Mouse (Mus musculus) liver, embryonic 16.5 days (tissue): ENCODE measurements around the gene Tspan2. TPM values are rescaled to one million over a fixed set of nuclear protein-coding genes. Genes with fewer than 3 reads are reported as not detected.
A peak's percentile ranks its signal among the peaks of the same experiment; 100 is the strongest.

Source experiments
- ATAC-seq: fragments of 200-750 bp; cut with Nextera tagmentation; 2 replicates; pipeline ENCODE4 v1.8.0; 2017; ENCODE audit warnings: low read depth, mild to moderate bottlenecking, moderate number of reproducible peaks, moderate library complexity
- H3K27ac ChIP-seq: fragments of 300-500 bp; sonication (generic); 2 replicates; pipeline ENCODE4 v1.5.1; 2014; ENCODE audit warnings: mild to moderate bottlenecking, low read length
- H3K27me3 ChIP-seq: fragments of 300-500 bp; sonication (generic); 2 replicates; pipeline ENCODE4 v1.6.1; 2014; ENCODE audit warnings: low read depth, low read length, mixed read lengths; ENCODE audit not compliant: control insufficient read depth, insufficient read depth
- H3K36me3 ChIP-seq: fragments of 300-500 bp; sonication (generic); 2 replicates; pipeline ENCODE4 v1.6.1; 2014; ENCODE audit warnings: mild to moderate bottlenecking; ENCODE audit not compliant: control insufficient read depth, insufficient read depth
- H3K4me1 ChIP-seq: fragments of 300-500 bp; sonication (generic); 2 replicates; pipeline ENCODE4 v1.6.1; 2014; ENCODE audit warnings: low read depth, low read length, mixed read lengths; ENCODE audit not compliant: control insufficient read depth
- H3K4me2 ChIP-seq: fragments of 300-500 bp; sonication (generic); 2 replicates; pipeline ENCODE4 v1.6.1; 2014; ENCODE audit warnings: low read depth, low read length, mixed read lengths
- H3K4me3 ChIP-seq: fragments of 300-500 bp; sonication (generic); 2 replicates; pipeline ENCODE4 v1.5.1; 2014; ENCODE audit warnings: low read depth, mild to moderate bottlenecking, low read length
- H3K9ac ChIP-seq: fragments of 300-500 bp; sonication (generic); 2 replicates; pipeline ENCODE4 v1.6.1; 2014; ENCODE audit warnings: low read depth, low read length
- H3K9me3 ChIP-seq: fragments of 300-500 bp; sonication (generic); replicated peaks from 2 replicates; pipeline ENCODE4 v1.6.1; 2016; ENCODE audit warnings: low read length; ENCODE audit not compliant: control insufficient read depth
- WGBS: fragments of 180-500 bp; shearing (Covaris S2); extraction: QIAGEN DNeasy Blood & Tissue Kit; methylation state at CpG from one replicate; pipeline ENCODE4 v1.1.7; 2014; ENCODE audit not compliant: insufficient replicate concordance; 5-methylcytosine and 5-hydroxymethylcytosine counted together
- polyA plus RNA-seq: library from polyadenylated mRNA; unstranded; fragments of >200 nt; fragmentation: Nextera tagmentation; extraction: Ambion mirVana; gene quantifications from 2 replicates; pipeline ENCODE4 v1.2.1, GENCODE M21; 2015

Gene Tspan2
- 2.1 and 2.5 TPM in 2 replicates for polyA plus RNA-seq

DNA sequence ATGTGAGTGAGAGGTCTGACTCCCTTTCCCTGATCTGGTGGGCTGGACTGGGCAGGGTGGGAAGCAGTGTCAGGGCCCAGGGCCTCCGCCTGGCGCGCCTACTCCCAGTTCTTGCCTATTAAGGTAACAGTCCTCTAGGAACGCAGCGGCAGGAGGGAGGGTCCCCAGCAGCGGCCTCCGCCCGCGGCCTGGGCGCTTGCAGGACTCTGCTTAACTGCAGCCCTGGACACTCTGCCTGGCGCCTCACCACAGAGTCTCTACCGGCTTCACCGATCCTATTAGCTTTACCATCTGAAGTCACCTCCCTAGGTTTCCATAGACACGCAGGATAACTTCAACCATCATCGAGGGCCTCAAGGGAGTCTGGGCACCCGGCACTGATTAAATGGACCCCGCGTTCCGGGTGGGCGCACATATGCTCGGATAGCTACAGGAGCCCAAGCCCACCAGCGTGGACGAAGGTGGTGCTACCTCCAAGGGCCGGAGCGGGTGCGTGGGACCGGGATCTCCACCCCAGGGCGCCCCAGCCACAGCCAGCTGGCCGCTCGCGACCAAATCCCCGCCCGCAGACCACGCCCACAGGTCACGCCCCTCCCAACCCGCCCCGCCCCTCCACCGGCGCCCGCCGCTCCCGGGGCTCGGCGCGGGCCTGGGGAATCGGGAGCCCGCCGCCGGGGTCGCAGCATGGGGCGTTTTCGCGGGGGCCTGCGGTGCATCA is at the start of gene Tspan2:
TSS of gene Tspan2 (plus strand) at position 217 of the 718 bp plus-strand sequence.
- Histone ChIP-seq H3K9me3 (no peaks in the 10 kb centered on the region), H3K9ac (peak within 1 kb of the TSS; percentile 36; the same call in 1 of the 2 replicates), H3K4me1 (no peaks in the 10 kb centered on the region; the same call in 1 of the 2 replicates), H3K27ac (no peak within 1 kb of the TSS), H3K27me3 (peaks cover 21% of the 10 kb centered on the region), H3K36me3 (no peaks in the 10 kb centered on the region), H3K4me3 (peak within 1 kb of the TSS; percentile 64), H3K4me2 (peak within 1 kb of the TSS; percentile 79)
- 4% methylated on average over 49 of the region's 54 CpGs for WGBS
- peak; percentile 62 for ATAC-seq

DNA sequence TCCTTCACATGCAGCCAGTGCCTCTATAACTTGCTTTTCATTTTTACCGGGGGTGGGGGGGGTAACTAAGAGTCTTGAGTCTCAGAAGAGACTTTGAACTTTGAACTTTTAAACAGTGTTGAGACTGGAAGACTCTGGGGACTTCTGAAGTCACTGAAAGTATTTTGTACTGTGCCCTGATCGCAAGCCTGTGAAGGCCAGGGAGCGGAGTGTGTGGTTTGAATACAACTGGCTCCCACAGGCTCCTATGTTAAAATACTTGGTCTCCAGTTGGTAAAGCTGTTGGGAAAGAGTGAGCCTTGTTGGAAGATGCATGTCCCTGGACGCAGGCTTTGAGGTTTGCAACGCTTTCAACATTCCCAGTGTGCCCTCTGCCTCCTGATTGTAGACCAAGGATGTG is 47.5 kb upstream of the Tspan2 start:
- no peak for ATAC-seq

DNA sequence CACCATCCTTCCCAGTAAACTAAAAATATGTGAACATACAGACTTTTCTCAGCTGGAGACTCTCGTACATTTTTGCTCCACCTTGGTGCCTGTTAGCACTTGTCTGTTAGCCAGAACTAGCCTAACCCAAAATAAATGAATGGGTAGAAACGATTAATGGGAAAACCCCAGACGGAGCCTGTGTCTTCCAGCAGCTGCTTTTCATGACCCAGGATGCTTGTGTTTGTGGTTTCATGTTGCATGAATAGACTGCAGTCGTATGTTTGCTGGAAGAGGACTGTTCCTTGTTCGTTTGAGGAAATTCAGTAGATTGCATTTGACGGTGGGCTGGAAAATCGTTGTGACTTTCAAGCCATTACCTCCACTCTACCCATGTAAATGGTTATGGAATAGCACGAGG is 46.5 kb upstream of the Tspan2 start:
- Histone ChIP-seq H3K36me3 (no peaks in the 10 kb centered on the region), H3K27ac (no peak overlapping the region), H3K4me2 (no peak overlapping the region), H3K27me3 (no peaks in the 10 kb centered on the region), H3K9me3 (no peaks in the 10 kb centered on the region), H3K4me3 (no peak overlapping the region), H3K9ac (no peak overlapping the region), H3K4me1 (no peaks in the 10 kb centered on the region)
- WGBS, result 53% methylated on average over 8 of the region's 8 CpGs
- ATAC-seq, result no peak

More for the DNA sequence above, 47.5 kb upstream of the Tspan2 start:
- no peak overlapping the region for H3K27ac ChIP-seq
- no peaks in the 10 kb centered on the region for H3K9me3 ChIP-seq
- H3K4me3 ChIP-seq, result no peak overlapping the region
- no peaks in the 10 kb centered on the region for H3K4me1 ChIP-seq
- H3K9ac ChIP-seq, result no peak overlapping the region
- H3K36me3 ChIP-seq, result no peaks in the 10 kb centered on the region
- no peak overlapping the region for H3K4me2 ChIP-seq
- WGBS, result 60% methylated on average over 5 of the region's 5 CpGs
- no peaks in the 10 kb centered on the region for H3K27me3 ChIP-seq

DNA sequence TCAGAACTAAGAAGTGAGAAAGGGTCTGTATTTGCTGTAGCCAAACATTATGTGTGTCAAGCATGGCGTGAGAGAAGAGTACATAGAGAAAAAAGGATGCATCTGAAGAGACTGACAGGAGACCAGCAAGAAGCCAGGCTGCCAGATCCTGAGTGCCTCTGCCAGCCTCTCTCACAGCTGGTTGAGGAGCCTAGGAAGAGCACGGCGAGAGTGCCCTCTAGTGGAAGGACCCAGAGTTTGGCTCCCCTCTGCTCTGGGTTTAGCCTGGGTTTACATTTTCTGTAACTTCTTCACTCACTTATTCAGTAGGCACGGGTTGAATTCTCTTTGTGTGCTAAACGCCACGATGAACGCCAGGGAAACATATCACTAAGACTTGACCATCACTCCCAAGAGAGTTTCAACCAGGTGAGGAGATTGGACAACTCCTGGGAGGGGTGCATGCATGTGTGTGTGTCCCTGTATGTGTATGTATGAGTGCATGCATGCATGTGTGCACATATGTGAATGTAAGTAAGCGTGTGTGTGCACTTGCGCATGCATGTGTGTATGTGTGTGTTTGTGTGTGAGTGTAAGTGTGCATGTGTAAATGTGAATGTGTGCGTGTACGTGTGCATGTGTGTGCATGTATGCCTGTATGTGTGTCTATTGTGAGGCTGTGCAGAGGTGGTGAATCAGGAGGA is 42.4 kb upstream of the Tspan2 start:
- Histone ChIP-seq H3K4me3 (no peak overlapping the region), H3K27me3 (no peaks in the 10 kb centered on the region), H3K27ac (no peak overlapping the region), H3K9me3 (no peaks in the 10 kb centered on the region), H3K9ac (no peak overlapping the region), H3K4me2 (no peak overlapping the region), H3K4me1 (no peaks in the 10 kb centered on the region), H3K36me3 (no peaks in the 10 kb centered on the region)
- ATAC-seq, result no peak
- WGBS, result 34% methylated on average over 11 of the region's 11 CpGs

DNA sequence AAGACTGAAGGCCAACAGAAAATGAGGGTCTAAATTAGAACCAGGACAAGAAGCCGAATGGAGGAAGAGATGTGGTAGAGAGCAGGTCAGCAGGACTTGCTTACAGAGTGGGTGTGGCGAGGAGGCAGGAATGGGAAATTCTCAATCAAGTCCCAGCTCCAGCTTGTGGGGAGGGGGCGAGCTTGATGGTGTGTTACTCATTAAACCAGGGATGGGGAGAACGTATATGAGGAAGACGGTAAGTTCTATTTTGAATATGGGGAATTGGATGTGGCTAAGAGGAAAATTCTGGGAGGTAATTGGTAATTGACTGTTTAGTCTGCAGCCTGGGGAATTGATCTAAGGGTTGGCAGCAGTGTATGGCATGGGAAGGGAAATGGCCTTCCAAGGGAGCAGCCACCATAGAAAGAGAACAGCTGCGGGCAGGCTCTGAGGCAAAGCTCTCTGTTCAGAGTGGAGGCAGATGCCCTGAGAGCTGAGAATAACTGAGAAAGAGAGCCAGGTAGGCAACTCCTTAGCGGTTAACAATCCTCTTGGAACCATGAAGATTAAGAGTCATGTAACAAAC is 41.5 kb upstream of the Tspan2 start:
- 65% methylated on average over 7 of the region's 7 CpGs for WGBS
- no peak for ATAC-seq
- no peaks in the 10 kb centered on the region for H3K9me3 ChIP-seq

DNA sequence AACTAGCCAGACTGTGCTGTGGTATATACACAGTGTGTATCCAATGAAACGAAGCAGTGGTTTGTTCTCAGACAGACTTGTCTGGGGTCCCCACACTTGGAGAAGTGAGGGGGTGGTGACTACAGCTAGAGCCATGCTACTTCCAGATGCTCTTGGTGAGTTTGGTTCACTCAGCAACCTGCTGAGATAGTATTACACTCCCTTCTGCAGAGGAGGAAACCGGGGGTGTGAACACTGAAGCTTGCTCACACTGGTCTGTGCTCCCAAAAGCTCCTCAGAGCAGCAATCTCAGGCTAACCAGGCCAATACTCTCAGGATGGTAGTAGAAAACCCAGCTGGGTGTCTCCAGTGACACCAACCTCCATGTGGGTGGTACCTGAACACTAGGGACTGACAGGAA is 36.2 kb upstream of the Tspan2 start:
- ATAC-seq, result no peak
- Histone ChIP-seq H3K36me3 (no peaks in the 10 kb centered on the region), H3K27me3 (no peaks in the 10 kb centered on the region), H3K27ac (no peak overlapping the region), H3K9ac (no peak overlapping the region), H3K4me2 (no peak overlapping the region), H3K4me1 (no peaks in the 10 kb centered on the region), H3K9me3 (no peaks in the 10 kb centered on the region), H3K4me3 (no peak overlapping the region)
- WGBS, result 37% methylated on average over 2 of the region's 2 CpGs

More for the DNA sequence above, 41.5 kb upstream of the Tspan2 start:
- H3K4me1 ChIP-seq, result no peaks in the 10 kb centered on the region
- H3K4me3 ChIP-seq, result no peak overlapping the region
- no peaks in the 10 kb centered on the region for H3K36me3 ChIP-seq
- no peak overlapping the region for H3K4me2 ChIP-seq
- no peaks in the 10 kb centered on the region for H3K27me3 ChIP-seq
- no peak overlapping the region for H3K27ac ChIP-seq
- no peak overlapping the region for H3K9ac ChIP-seq

DNA sequence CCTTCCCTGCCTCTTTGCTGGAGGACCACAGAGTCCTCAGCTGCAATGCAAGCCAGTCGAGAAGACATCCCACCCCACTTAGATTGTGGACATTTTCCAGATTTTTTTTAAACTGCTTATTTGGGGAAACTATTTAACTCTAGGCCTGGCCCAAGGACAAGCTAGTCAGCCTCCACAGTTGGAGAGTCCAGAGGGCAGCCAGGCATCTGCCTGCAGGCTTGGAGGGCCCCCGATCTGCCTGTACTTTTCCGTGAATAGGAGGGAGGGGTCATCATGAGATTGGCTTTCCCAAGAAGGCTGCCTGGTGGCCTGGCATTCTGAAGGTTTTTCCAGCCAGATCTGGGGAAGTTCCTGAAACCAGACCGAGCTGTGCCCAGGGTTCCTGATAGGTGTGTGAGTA is 33.0 kb upstream of the Tspan2 start:
- Histone ChIP-seq H3K4me1 (no peaks in the 10 kb centered on the region), H3K36me3 (no peaks in the 10 kb centered on the region), H3K9me3 (no peaks in the 10 kb centered on the region), H3K9ac (no peak overlapping the region), H3K4me2 (no peak overlapping the region), H3K4me3 (no peak overlapping the region), H3K27me3 (no peaks in the 10 kb centered on the region), H3K27ac (no peak overlapping the region)
- WGBS, result 62% methylated on average over 4 of the region's 4 CpGs
- ATAC-seq, result no peak

DNA sequence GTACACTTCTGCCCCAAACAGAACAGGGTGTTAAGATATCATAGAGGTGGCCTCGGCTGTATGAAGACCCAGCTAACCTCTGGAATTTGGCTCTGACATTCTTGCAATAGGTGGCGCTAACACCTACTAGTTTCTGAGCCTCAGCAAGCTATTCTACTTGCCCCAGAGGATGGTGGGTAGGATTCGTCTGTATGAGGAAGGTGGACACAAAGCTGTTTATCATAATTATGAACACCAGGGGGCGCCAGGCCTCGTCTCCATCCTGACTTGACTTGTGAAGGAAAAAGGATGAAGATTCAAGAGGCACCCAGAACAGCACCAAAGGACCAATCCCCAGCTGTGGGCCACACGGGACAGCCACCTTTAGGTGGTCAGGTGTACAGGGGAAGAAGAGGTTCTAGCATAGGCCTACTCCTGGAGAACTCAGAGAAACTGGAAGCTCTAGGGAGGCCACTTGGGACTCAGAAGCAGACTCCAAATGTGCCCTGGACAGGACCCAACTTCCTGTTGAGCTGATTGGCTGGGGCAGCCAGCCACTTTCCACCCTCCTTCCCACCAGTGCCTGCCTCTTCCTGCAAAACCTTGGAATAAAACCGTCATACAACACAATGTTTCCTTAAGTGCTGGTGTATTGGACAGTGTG is 32.3 kb upstream of the Tspan2 start:
- H3K27ac ChIP-seq, result no peak overlapping the region
- no peak overlapping the region for H3K4me2 ChIP-seq
- no peaks in the 10 kb centered on the region for H3K9me3 ChIP-seq
- H3K27me3 ChIP-seq, result no peaks in the 10 kb centered on the region
- ATAC-seq, result no peak
- H3K4me1 ChIP-seq, result no peaks in the 10 kb centered on the region
- no peak overlapping the region for H3K4me3 ChIP-seq
- no peak overlapping the region for H3K9ac ChIP-seq
- H3K36me3 ChIP-seq, result no peaks in the 10 kb centered on the region
- 16% methylated on average over 7 of the region's 7 CpGs for WGBS
